Mouse (Mus musculus): ENCODE measurements around the gene Pgm3. TPM values are rescaled to one million over a fixed set of nuclear protein-coding genes. Genes with fewer than 3 reads are reported as not detected.
A peak's percentile ranks its signal among the peaks of the same experiment; 100 is the strongest.

Pgm3 gene
- total and polyA plus RNA-seq, 3 experiments: 3.2 to 6.5 (median 6.2) TPM

GRCm38 (mm10) chr9:86543451-86543850 lies 28.2 kb downstream of the Pgm3 start:
- H3K27me3 ChIP-seq (ENCODE audit: control insufficient read depth, insufficient read depth, low read length): no peaks in the 10 kb centered on the region
- H3K36me3 ChIP-seq (ENCODE audit: control insufficient read depth, insufficient read depth, low read length): peaks cover 7% of the 10 kb centered on the region
- H3K27ac ChIP-seq: no peak overlapping the region
- no peak overlapping the region for H3K9ac ChIP-seq (ENCODE audit: low read depth, low read length)
- 97% methylated on average over 3 of the region's 3 CpGs for WGBS
- no peak for DNase-seq
- no peaks in the 10 kb centered on the region for H3K79me2 ChIP-seq (replicated peaks; ENCODE audit: control insufficient read depth, insufficient read depth, low read length)
- H3K4me1 ChIP-seq (ENCODE audit: control insufficient read depth, insufficient read depth, low read length): no peaks in the 10 kb centered on the region
- TF ChIP-seq POLR2A (IDR thresholded peaks at IDR 0.05; ENCODE audit: insufficient read depth, low read depth, low read length) (no peak), CTCF (IDR thresholded peaks at IDR 0.05) (no peak), EP300 (IDR thresholded peaks at IDR 0.05; ENCODE audit: insufficient read depth, low read depth, low read length) (no peak)
- H3K4me3 ChIP-seq: no peak overlapping the region
- intact Hi-C loops (cut with DNase I): no loop called here

- Histone ChIP-seq H3K36me3 (ENCODE audit: control insufficient read depth, insufficient read depth, low read length) (no peaks in the 10 kb centered on the region; the same call in 1 of the 2 replicates), H3K4me3 (no peak overlapping the region), H3K79me2 (replicated peaks; ENCODE audit: control insufficient read depth, insufficient read depth, low read length) (no peaks in the 10 kb centered on the region), H3K9ac (ENCODE audit: low read depth, low read length) (no peak overlapping the region), H3K27ac (no peak overlapping the region), H3K4me1 (ENCODE audit: control insufficient read depth, insufficient read depth, low read length) (no peaks in the 10 kb centered on the region), H3K27me3 (ENCODE audit: control insufficient read depth, insufficient read depth, low read length) (no peaks in the 10 kb centered on the region)
- no peak for DNase-seq
- intact Hi-C loops (cut with DNase I): no loop called here
- TF ChIP-seq CTCF (IDR thresholded peaks at IDR 0.05) (no peak), EP300 (IDR thresholded peaks at IDR 0.05; ENCODE audit: insufficient read depth, low read depth, low read length) (no peak), POLR2A (IDR thresholded peaks at IDR 0.05; ENCODE audit: insufficient read depth, low read depth, low read length) (no peak)
- WGBS: 86% methylated on average over 5 of the region's 5 CpGs
These were observed 37.6 kb downstream of the Pgm3 start for GRCm38 (mm10) chr9:86534071-86534470.

- Histone ChIP-seq H3K36me3 (ENCODE audit: control insufficient read depth, insufficient read depth, low read length) (peaks cover 2% of the 10 kb centered on the region), H3K9ac (ENCODE audit: low read depth, low read length) (no peak overlapping the region), H3K4me3 (no peak overlapping the region), H3K4me1 (ENCODE audit: control insufficient read depth, insufficient read depth, low read length) (no peaks in the 10 kb centered on the region), H3K27me3 (ENCODE audit: control insufficient read depth, insufficient read depth, low read length) (no peaks in the 10 kb centered on the region), H3K27ac (no peak overlapping the region), H3K79me2 (replicated peaks; ENCODE audit: control insufficient read depth, insufficient read depth, low read length) (no peaks in the 10 kb centered on the region)
- TF ChIP-seq POLR2A (IDR thresholded peaks at IDR 0.05; ENCODE audit: insufficient read depth, low read depth, low read length) (no peak), CTCF (IDR thresholded peaks at IDR 0.05) (no peak), EP300 (IDR thresholded peaks at IDR 0.05; ENCODE audit: insufficient read depth, low read depth, low read length) (no peak)
- WGBS: 22% methylated on average over 2 of the region's 2 CpGs
- intact Hi-C loops (cut with DNase I): no loop called here
- no peak for DNase-seq
These were observed 46.0 kb downstream of the Pgm3 start for GRCm38 (mm10) chr9:86525600-86525999.

GRCm38 (mm10) chr9:86522335-86522734 lies 49.3 kb downstream of the Pgm3 start:
- no peak overlapping the region for H3K27ac ChIP-seq
- no peaks in the 10 kb centered on the region for H3K79me2 ChIP-seq (replicated peaks; ENCODE audit: control insufficient read depth, insufficient read depth, low read length)
- H3K4me1 ChIP-seq (ENCODE audit: control insufficient read depth, insufficient read depth, low read length): no peaks in the 10 kb centered on the region
- H3K4me3 ChIP-seq: no peak overlapping the region
- TF ChIP-seq EP300 (IDR thresholded peaks at IDR 0.05; ENCODE audit: insufficient read depth, low read depth, low read length): no peak
- TF ChIP-seq POLR2A (IDR thresholded peaks at IDR 0.05; ENCODE audit: insufficient read depth, low read depth, low read length): no peak
- TF ChIP-seq CTCF (IDR thresholded peaks at IDR 0.05): no peak
- no peak overlapping the region for H3K9ac ChIP-seq (ENCODE audit: low read depth, low read length)
- intact Hi-C loops (cut with DNase I): no loop called here
- H3K36me3 ChIP-seq (ENCODE audit: control insufficient read depth, insufficient read depth, low read length): peaks cover 2% of the 10 kb centered on the region
- H3K27me3 ChIP-seq (ENCODE audit: control insufficient read depth, insufficient read depth, low read length): no peaks in the 10 kb centered on the region
- DNase-seq: no peak

- Histone ChIP-seq H3K4me3 (no peak overlapping the region), H3K9ac (ENCODE audit: low read depth, low read length) (no peak overlapping the region), H3K36me3 (ENCODE audit: control insufficient read depth, insufficient read depth, low read length) (peaks cover 2% of the 10 kb centered on the region), H3K79me2 (replicated peaks; ENCODE audit: control insufficient read depth, insufficient read depth, low read length) (no peaks in the 10 kb centered on the region), H3K27me3 (ENCODE audit: control insufficient read depth, insufficient read depth, low read length) (no peaks in the 10 kb centered on the region), H3K27ac (no peak overlapping the region), H3K4me1 (ENCODE audit: control insufficient read depth, insufficient read depth, low read length) (no peaks in the 10 kb centered on the region)
- 78% methylated on average over 4 of the region's 4 CpGs for WGBS
- intact Hi-C loops (cut with DNase I): loop anchor here (5.0 kb wide), 1 partner anchor 53 kb away; no protein-coding TSS in a partner anchor
- TF ChIP-seq EP300 (IDR thresholded peaks at IDR 0.05; ENCODE audit: insufficient read depth, low read depth, low read length): no peak
- DNase-seq: peak in 1 of 2 experiments; percentile 10
These were observed 56.8 kb downstream of the Pgm3 start for GRCm38 (mm10) chr9:86514798-86515197.

- no peaks in the 10 kb centered on the region for H3K4me1 ChIP-seq (ENCODE audit: control insufficient read depth, insufficient read depth, low read length)
These were observed 57.3 kb downstream of the Pgm3 start for GRCm38 (mm10) chr9:86514390-86514789.

More at GRCm38 (mm10) chr9:86514390-86514789, 57.3 kb downstream of the Pgm3 start:
- intact Hi-C loops (cut with DNase I): no loop called here
- no peak for DNase-seq
- Histone ChIP-seq H3K27me3 (ENCODE audit: control insufficient read depth, insufficient read depth, low read length) (no peaks in the 10 kb centered on the region), H3K9ac (ENCODE audit: low read depth, low read length) (no peak overlapping the region), H3K27ac (no peak overlapping the region), H3K4me3 (no peak overlapping the region), H3K36me3 (ENCODE audit: control insufficient read depth, insufficient read depth, low read length) (peaks cover 2% of the 10 kb centered on the region), H3K79me2 (replicated peaks; ENCODE audit: control insufficient read depth, insufficient read depth, low read length) (no peaks in the 10 kb centered on the region)
- WGBS: 71% methylated on average over 3 of the region's 3 CpGs
- TF ChIP-seq CTCF (IDR thresholded peaks at IDR 0.05) (no peak), EP300 (IDR thresholded peaks at IDR 0.05; ENCODE audit: insufficient read depth, low read depth, low read length) (no peak), POLR2A (IDR thresholded peaks at IDR 0.05; ENCODE audit: insufficient read depth, low read depth, low read length) (no peak)
